Mouse (Mus musculus): ENCODE data around the gene Dhx40. TPM values are rescaled to one million over a fixed set of nuclear protein-coding genes. Genes with fewer than 3 reads are reported as not detected.
A peak's percentile ranks its signal among the peaks of the same experiment; 100 is the strongest.
"Not testable (repeated sequence)": the region's sequence is repeated elsewhere in the genome, so short reads cannot be mapped to it uniquely, and the experiment has no call there.

Gene Dhx40
- polyA plus RNA-seq, 1 experiment: 30.2 TPM

DNA sequence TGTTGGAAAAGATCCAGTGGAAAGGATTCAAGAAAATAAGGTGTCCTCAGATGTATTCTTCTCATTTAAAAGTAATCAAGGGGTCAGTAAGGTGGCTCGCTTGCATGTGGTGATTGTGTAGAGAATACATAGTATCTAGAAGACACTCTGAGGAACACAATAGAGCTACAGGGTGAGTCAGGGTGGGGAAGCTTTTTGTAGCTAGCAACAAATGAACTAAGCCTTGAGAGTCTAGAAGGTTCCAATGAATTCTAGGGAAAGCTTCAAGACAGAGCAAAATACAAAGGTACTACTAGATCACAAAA is 3.7 kb upstream of the Dhx40 start:
- Histone ChIP-seq H3K36me3 (ENCODE audit: control insufficient read depth, insufficient read depth, low read length) (no peaks in the 10 kb centered on the region), H3K4me3 (ENCODE audit: control insufficient read depth, low read depth, low read length) (no peak overlapping the region), H3K4me1 (ENCODE audit: control insufficient read depth, insufficient read depth, low read length) (peaks cover 2% of the 10 kb centered on the region; the same call in 1 of the 2 replicates), H3K27me3 (ENCODE audit: control insufficient read depth, insufficient read depth, low read length) (no peaks in the 10 kb centered on the region), H3K27ac (ENCODE audit: control insufficient read depth, insufficient read depth, low read depth, low read length) (no peak overlapping the region)
- TF ChIP-seq CTCF (IDR thresholded peaks at IDR 0.05; ENCODE audit: control insufficient read depth, insufficient read depth, insufficient replicate concordance, low read depth, low read length): no peak
- no peak for TF ChIP-seq POLR2A (IDR thresholded peaks at IDR 0.05; ENCODE audit: control insufficient read depth, low read depth, low read length)

DNA sequence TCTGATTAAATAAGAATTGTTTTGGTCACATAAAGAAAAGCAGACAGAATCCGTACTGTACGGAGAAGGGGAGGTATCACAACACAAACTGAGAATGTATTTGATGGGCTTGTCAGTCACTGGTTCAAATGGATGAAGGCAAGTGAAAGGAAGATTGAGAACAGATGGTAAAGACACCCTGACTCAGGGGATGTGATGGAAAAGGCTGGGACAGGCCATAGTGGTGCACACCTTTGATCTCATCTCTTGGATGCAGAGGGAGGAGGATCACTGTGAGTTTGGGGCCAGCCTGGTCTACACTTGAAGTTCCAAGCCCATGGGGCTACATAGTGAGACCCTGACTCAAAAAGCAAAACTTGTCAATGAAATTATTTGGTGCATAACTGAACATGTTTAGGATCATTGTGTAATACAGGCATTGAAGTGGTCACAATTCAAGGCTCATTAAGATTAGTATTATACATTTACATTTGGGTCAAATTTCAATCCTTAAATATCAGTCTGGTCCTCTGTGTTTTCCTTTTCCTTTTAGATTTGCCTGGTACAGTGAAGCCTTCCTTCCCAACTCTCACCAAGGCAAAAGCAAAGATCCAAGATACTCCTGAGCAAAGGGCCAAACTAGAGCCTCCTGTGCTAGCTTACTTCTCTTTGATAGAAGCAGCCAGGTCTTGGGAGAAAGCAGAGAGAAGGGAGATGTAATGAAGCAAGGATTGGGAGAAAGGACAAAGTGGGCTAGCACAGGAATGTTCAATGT is 3.2 kb upstream of the Dhx40 start:
- no peaks in the 10 kb centered on the region for H3K36me3 ChIP-seq (ENCODE audit: control insufficient read depth, insufficient read depth, low read length)
- no peaks in the 10 kb centered on the region for H3K27me3 ChIP-seq (ENCODE audit: control insufficient read depth, insufficient read depth, low read length)
- H3K4me1 ChIP-seq (ENCODE audit: control insufficient read depth, insufficient read depth, low read length): peaks cover 2% of the 10 kb centered on the region; the same call in 1 of the 2 replicates
- no peak overlapping the region for H3K27ac ChIP-seq (ENCODE audit: control insufficient read depth, insufficient read depth, low read depth, low read length)
- TF ChIP-seq CTCF (IDR thresholded peaks at IDR 0.05; ENCODE audit: control insufficient read depth, insufficient read depth, insufficient replicate concordance, low read depth, low read length): no peak
- no peak for TF ChIP-seq POLR2A (IDR thresholded peaks at IDR 0.05; ENCODE audit: control insufficient read depth, low read depth, low read length)
- H3K4me3 ChIP-seq (ENCODE audit: control insufficient read depth, low read depth, low read length): no peak overlapping the region

DNA sequence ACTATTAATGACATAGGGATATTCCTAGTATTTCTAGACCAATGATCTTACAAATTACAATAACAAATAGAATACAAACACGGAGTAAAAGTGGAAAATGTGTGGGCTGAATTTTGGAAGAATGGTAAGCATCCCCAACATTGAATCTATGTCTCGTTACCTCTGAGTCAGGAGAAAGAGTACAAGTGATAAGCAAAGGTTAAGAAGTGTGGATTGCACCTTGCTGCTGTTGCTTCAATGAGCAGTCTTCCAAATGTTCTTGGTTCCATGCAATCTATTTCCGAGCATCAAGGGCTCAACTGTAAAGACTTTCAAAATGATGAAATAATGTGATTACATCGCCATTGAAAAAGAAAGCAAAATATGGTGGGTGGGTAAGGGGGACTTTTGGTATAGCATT is 2.3 kb upstream of the Dhx40 start:
- Histone ChIP-seq H3K27me3 (ENCODE audit: control insufficient read depth, insufficient read depth, low read length) (no peaks in the 10 kb centered on the region), H3K36me3 (ENCODE audit: control insufficient read depth, insufficient read depth, low read length) (no peaks in the 10 kb centered on the region), H3K27ac (ENCODE audit: control insufficient read depth, insufficient read depth, low read depth, low read length) (no peak overlapping the region), H3K4me1 (ENCODE audit: control insufficient read depth, insufficient read depth, low read length) (peaks cover 2% of the 10 kb centered on the region; the same call in 1 of the 2 replicates), H3K4me3 (ENCODE audit: control insufficient read depth, low read depth, low read length) (no peak overlapping the region)
- TF ChIP-seq CTCF (IDR thresholded peaks at IDR 0.05; ENCODE audit: control insufficient read depth, insufficient read depth, insufficient replicate concordance, low read depth, low read length): no peak
- no peak for TF ChIP-seq POLR2A (IDR thresholded peaks at IDR 0.05; ENCODE audit: control insufficient read depth, low read depth, low read length)

DNA sequence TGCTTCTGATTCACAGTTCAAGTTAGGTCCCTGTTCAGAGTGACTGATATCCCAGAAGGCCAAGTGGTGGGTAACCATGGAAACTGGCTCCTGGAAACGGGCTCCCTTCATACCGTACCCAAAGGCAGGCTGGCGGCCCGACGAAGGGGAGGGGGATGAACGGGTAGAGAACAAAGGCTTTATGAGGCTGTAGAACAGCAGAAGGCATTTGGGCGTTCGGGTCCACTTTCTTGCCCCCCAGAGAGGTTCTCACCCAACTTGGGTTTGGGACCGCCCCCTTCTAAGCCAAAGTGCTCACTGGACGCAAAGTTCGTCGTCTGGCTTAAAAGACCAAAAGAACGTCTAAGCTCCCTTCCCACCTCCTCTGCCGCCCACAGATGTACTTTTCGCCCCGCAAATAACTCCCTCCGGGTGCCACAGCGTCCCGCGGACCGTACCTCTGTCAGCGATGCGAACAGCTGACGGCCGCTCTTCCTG is 507 bp downstream of the Dhx40 start:
- peak overlapping the region; percentile 95 for H3K4me3 ChIP-seq (ENCODE audit: control insufficient read depth, low read depth, low read length)
- H3K27ac ChIP-seq (ENCODE audit: control insufficient read depth, insufficient read depth, low read depth, low read length): peak overlapping the region; percentile 55
- no peak; the same call in 1 of the 2 replicates for TF ChIP-seq POLR2A (IDR thresholded peaks at IDR 0.05; ENCODE audit: control insufficient read depth, low read depth, low read length)
- TF ChIP-seq CTCF (IDR thresholded peaks at IDR 0.05; ENCODE audit: control insufficient read depth, insufficient read depth, insufficient replicate concordance, low read depth, low read length): no peak
- H3K4me1 ChIP-seq (ENCODE audit: control insufficient read depth, insufficient read depth, low read length): peaks cover 2% of the 10 kb centered on the region; the same call in 1 of the 2 replicates
- H3K27me3 ChIP-seq (ENCODE audit: control insufficient read depth, insufficient read depth, low read length): no peaks in the 10 kb centered on the region
- H3K36me3 ChIP-seq (ENCODE audit: control insufficient read depth, insufficient read depth, low read length): no peaks in the 10 kb centered on the region; the same call in 1 of the 2 replicates

DNA sequence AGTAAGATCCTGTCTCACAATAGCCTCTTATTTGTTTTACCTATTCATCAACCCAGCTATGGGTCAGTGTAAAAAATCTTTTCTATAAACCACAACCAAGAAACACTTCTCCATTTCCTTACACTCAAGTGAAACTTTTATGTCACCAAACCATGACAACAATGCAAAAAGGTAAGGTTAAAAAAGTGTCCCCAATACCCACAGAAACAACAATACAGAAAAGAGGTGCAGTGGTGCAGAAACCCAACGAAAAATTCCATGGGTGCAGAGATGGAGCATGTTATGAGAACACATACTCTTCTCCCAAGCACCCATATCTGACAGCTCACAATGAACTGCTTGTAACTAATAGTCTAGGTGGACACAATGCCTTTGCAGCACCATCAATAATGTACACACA is 13.4 kb downstream of the Dhx40 start:
- Histone ChIP-seq H3K27ac (ENCODE audit: control insufficient read depth, insufficient read depth, low read depth, low read length) (no peak overlapping the region), H3K27me3 (ENCODE audit: control insufficient read depth, insufficient read depth, low read length) (no peaks in the 10 kb centered on the region), H3K4me1 (ENCODE audit: control insufficient read depth, insufficient read depth, low read length) (no peaks in the 10 kb centered on the region), H3K4me3 (ENCODE audit: control insufficient read depth, low read depth, low read length) (no peak overlapping the region), H3K36me3 (ENCODE audit: control insufficient read depth, insufficient read depth, low read length) (peaks cover 1% of the 10 kb centered on the region; the same call in 1 of the 2 replicates)
- TF ChIP-seq CTCF (IDR thresholded peaks at IDR 0.05; ENCODE audit: control insufficient read depth, insufficient read depth, insufficient replicate concordance, low read depth, low read length) (no peak), POLR2A (IDR thresholded peaks at IDR 0.05; ENCODE audit: control insufficient read depth, low read depth, low read length) (no peak)

DNA sequence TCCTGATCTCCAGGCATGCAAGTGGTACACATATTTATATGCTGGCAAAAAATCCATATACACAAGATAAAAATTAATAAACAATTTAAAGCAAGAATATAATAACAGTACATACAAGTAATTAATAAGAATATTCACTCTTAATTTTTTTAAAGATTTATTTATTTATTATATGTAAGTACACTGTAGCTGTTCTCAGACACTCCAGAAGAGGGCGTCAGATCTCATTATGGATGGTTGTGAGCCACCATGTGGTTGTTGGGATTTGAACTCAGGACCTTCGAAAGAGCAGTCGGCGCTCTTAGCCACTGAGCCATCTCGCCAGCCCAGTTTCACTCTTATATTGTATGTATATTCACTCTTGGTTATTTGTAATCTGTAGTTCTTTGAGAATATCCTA is 20.1 kb downstream of the Dhx40 start:
- H3K27me3 ChIP-seq (ENCODE audit: control insufficient read depth, insufficient read depth, low read length); H3K27ac ChIP-seq (ENCODE audit: control insufficient read depth, insufficient read depth, low read depth, low read length); H3K4me3 ChIP-seq (ENCODE audit: control insufficient read depth, low read depth, low read length); H3K4me1 ChIP-seq (ENCODE audit: control insufficient read depth, insufficient read depth, low read length); H3K36me3 ChIP-seq (ENCODE audit: control insufficient read depth, insufficient read depth, low read length): not testable (repeated sequence)

DNA sequence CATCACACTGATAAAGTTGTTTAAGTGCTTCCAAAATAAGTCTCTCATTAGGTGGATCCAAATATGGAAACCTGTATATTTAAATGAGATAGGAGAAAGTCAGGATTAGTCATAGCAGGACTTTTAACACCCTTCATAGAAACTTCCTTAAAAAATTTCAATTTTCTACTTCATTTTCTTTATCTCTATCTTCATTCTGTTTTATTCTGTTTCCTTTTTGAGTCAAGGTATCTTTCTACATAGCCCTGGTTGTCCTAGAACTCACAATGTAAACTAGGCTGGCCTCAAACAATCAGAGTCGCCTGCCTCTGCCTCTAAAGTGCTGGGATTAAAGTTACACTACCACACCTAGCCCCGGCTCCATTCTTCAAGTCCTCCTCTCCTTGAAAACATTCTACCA is 21.8 kb downstream of the Dhx40 start:
- peaks cover 2% of the 10 kb centered on the region; the same call in 1 of the 2 replicates for H3K36me3 ChIP-seq (ENCODE audit: control insufficient read depth, insufficient read depth, low read length)
- no peak for TF ChIP-seq POLR2A (IDR thresholded peaks at IDR 0.05; ENCODE audit: control insufficient read depth, low read depth, low read length)
- TF ChIP-seq CTCF (IDR thresholded peaks at IDR 0.05; ENCODE audit: control insufficient read depth, insufficient read depth, insufficient replicate concordance, low read depth, low read length): no peak

More for the DNA sequence above, 21.8 kb downstream of the Dhx40 start:
- H3K4me3 ChIP-seq (ENCODE audit: control insufficient read depth, low read depth, low read length): no peak overlapping the region
- no peaks in the 10 kb centered on the region for H3K4me1 ChIP-seq (ENCODE audit: control insufficient read depth, insufficient read depth, low read length)
- H3K27ac ChIP-seq (ENCODE audit: control insufficient read depth, insufficient read depth, low read depth, low read length): no peak overlapping the region
- no peaks in the 10 kb centered on the region for H3K27me3 ChIP-seq (ENCODE audit: control insufficient read depth, insufficient read depth, low read length)

Data from testis, adult 2 months (tissue).